Mouse (Mus musculus): ENCODE data around the gene Tfb2m. TPM values are rescaled to one million over a fixed set of nuclear protein-coding genes. Genes with fewer than 3 reads are reported as not detected.
"Not testable (repeated sequence)": the region's sequence is repeated elsewhere in the genome, so short reads cannot be mapped to it uniquely, and the experiment has no call there.

Tfb2m gene
- 25.1 and 27.9 TPM in 2 replicates for polyA plus RNA-seq (2015; fragmentation: Nextera tagmentation; extraction: Ambion mirVana)

- peak; percentile 97 for ATAC-seq (replicated peaks; ENCODE audit: extremely low read depth, insufficient read depth, low FRiP score)
- H3K9ac ChIP-seq (ENCODE audit: low read length) = peak within 1 kb of the TSS; percentile 85
- H3K9me3 ChIP-seq (replicated peaks; ENCODE audit: control insufficient read depth, low read length); H3K27me3 ChIP-seq (ENCODE audit: control insufficient read depth, insufficient read depth, low read length); H3K36me3 ChIP-seq (ENCODE audit: control insufficient read depth, insufficient read depth): not testable (repeated sequence)
- WGBS = under 1% methylated on average over 69 of the region's 69 CpGs
- H3K4me2 ChIP-seq (ENCODE audit: low read depth, low read length) = peak within 1 kb of the TSS; percentile 92
- H3K27ac ChIP-seq (ENCODE audit: low read length) = peak within 1 kb of the TSS; percentile 95
- peaks cover 25% of the 10 kb centered on the region for H3K4me1 ChIP-seq (ENCODE audit: control insufficient read depth, insufficient read depth, low read length)
- H3K4me3 ChIP-seq (ENCODE audit: low read length) = peak within 1 kb of the TSS; percentile 77
Measured at GRCm38 (mm10) chr1:179545768-179546550, at the start of gene Tfb2m, which contains the start of gene Cnst. Gene Tfb2m (minus strand): TSS chr1:179546267. Gene Cnst (plus strand): TSS chr1:179546370.

GRCm38 (mm10) chr1:179592972-179593371, 46.9 kb upstream of the Tfb2m start:
- WGBS = 78% methylated on average over 7 of the region's 7 CpGs
- no peak for ATAC-seq (replicated peaks; ENCODE audit: extremely low read depth, insufficient read depth, low FRiP score)

GRCm38 (mm10) chr1:179592143-179592542, 46.1 kb upstream of the Tfb2m start:
- no peaks in the 10 kb centered on the region for H3K9me3 ChIP-seq (replicated peaks; ENCODE audit: control insufficient read depth, low read length)
- ATAC-seq (replicated peaks; ENCODE audit: extremely low read depth, insufficient read depth, low FRiP score) = no peak
- no peak overlapping the region for H3K4me3 ChIP-seq (ENCODE audit: low read length)
- WGBS = 90% methylated on average over 2 of the region's 2 CpGs
- H3K4me2 ChIP-seq (ENCODE audit: low read depth, low read length) = no peak overlapping the region
- H3K27me3 ChIP-seq (ENCODE audit: control insufficient read depth, insufficient read depth, low read length) = no peaks in the 10 kb centered on the region
- H3K27ac ChIP-seq (ENCODE audit: low read length) = no peak overlapping the region
- no peak overlapping the region for H3K9ac ChIP-seq (ENCODE audit: low read length)
- peaks cover 16% of the 10 kb centered on the region for H3K4me1 ChIP-seq (ENCODE audit: control insufficient read depth, insufficient read depth, low read length)
- peaks cover 8% of the 10 kb centered on the region for H3K36me3 ChIP-seq (ENCODE audit: control insufficient read depth, insufficient read depth)

More at GRCm38 (mm10) chr1:179592972-179593371, 46.9 kb upstream of the Tfb2m start:
- peaks cover 8% of the 10 kb centered on the region for H3K36me3 ChIP-seq (ENCODE audit: control insufficient read depth, insufficient read depth)
- no peaks in the 10 kb centered on the region for H3K9me3 ChIP-seq (replicated peaks; ENCODE audit: control insufficient read depth, low read length)
- peaks cover 8% of the 10 kb centered on the region for H3K4me1 ChIP-seq (ENCODE audit: control insufficient read depth, insufficient read depth, low read length)
- H3K27me3 ChIP-seq (ENCODE audit: control insufficient read depth, insufficient read depth, low read length) = no peaks in the 10 kb centered on the region
- H3K4me3 ChIP-seq (ENCODE audit: low read length) = no peak overlapping the region
- no peak overlapping the region for H3K4me2 ChIP-seq (ENCODE audit: low read depth, low read length)
- H3K27ac ChIP-seq (ENCODE audit: low read length) = no peak overlapping the region
- H3K9ac ChIP-seq (ENCODE audit: low read length) = no peak overlapping the region

GRCm38 (mm10) chr1:179591639-179592038, 45.6 kb upstream of the Tfb2m start:
- WGBS = 57% methylated on average over 12 of the region's 12 CpGs
- Histone ChIP-seq H3K4me2 (ENCODE audit: low read depth, low read length) (no peak overlapping the region), H3K4me3 (ENCODE audit: low read length) (no peak overlapping the region), H3K36me3 (ENCODE audit: control insufficient read depth, insufficient read depth) (peaks cover 8% of the 10 kb centered on the region), H3K9me3 (replicated peaks; ENCODE audit: control insufficient read depth, low read length) (no peaks in the 10 kb centered on the region), H3K9ac (ENCODE audit: low read length) (no peak overlapping the region), H3K27me3 (ENCODE audit: control insufficient read depth, insufficient read depth, low read length) (no peaks in the 10 kb centered on the region), H3K27ac (ENCODE audit: low read length) (no peak overlapping the region), H3K4me1 (ENCODE audit: control insufficient read depth, insufficient read depth, low read length) (peaks cover 22% of the 10 kb centered on the region)
- ATAC-seq (replicated peaks; ENCODE audit: extremely low read depth, insufficient read depth, low FRiP score) = no peak

GRCm38 (mm10) chr1:179588230-179588629, 42.2 kb upstream of the Tfb2m start:
- Histone ChIP-seq H3K9me3 (replicated peaks; ENCODE audit: control insufficient read depth, low read length) (no peaks in the 10 kb centered on the region), H3K4me3 (ENCODE audit: low read length) (no peak overlapping the region), H3K27me3 (ENCODE audit: control insufficient read depth, insufficient read depth, low read length) (no peaks in the 10 kb centered on the region), H3K4me1 (ENCODE audit: control insufficient read depth, insufficient read depth, low read length) (peaks cover 44% of the 10 kb centered on the region), H3K4me2 (ENCODE audit: low read depth, low read length) (peak overlapping the region; percentile 15; the same call in 1 of the 2 replicates), H3K27ac (ENCODE audit: low read length) (peak overlapping the region; percentile 80), H3K36me3 (ENCODE audit: control insufficient read depth, insufficient read depth) (peaks cover 7% of the 10 kb centered on the region), H3K9ac (ENCODE audit: low read length) (peak overlapping the region; percentile 49; the same call in 1 of the 2 replicates)
- peak; percentile 34; the same call in 1 of the 2 replicates for ATAC-seq (replicated peaks; ENCODE audit: extremely low read depth, insufficient read depth, low FRiP score)
- WGBS = 55% methylated on average over 4 of the region's 4 CpGs

- 67% methylated on average over 3 of the region's 3 CpGs for WGBS
- Histone ChIP-seq H3K36me3 (ENCODE audit: control insufficient read depth, insufficient read depth) (no peaks in the 10 kb centered on the region), H3K27ac (ENCODE audit: low read length) (peak overlapping the region; percentile 11; the same call in 1 of the 2 replicates), H3K4me3 (ENCODE audit: low read length) (no peak overlapping the region), H3K27me3 (ENCODE audit: control insufficient read depth, insufficient read depth, low read length) (no peaks in the 10 kb centered on the region), H3K9me3 (replicated peaks; ENCODE audit: control insufficient read depth, low read length) (no peaks in the 10 kb centered on the region), H3K4me1 (ENCODE audit: control insufficient read depth, insufficient read depth, low read length) (peaks cover 48% of the 10 kb centered on the region), H3K9ac (ENCODE audit: low read length) (no peak overlapping the region), H3K4me2 (ENCODE audit: low read depth, low read length) (no peak overlapping the region)
- ATAC-seq (replicated peaks; ENCODE audit: extremely low read depth, insufficient read depth, low FRiP score) = no peak
Measured at GRCm38 (mm10) chr1:179586430-179587095, 40.5 kb upstream of the Tfb2m start.

- H3K36me3 ChIP-seq (ENCODE audit: control insufficient read depth, insufficient read depth) = no peaks in the 10 kb centered on the region
- 91% methylated on average over 9 of the region's 9 CpGs for WGBS
- no peak overlapping the region for H3K4me2 ChIP-seq (ENCODE audit: low read depth, low read length)
- ATAC-seq (replicated peaks; ENCODE audit: extremely low read depth, insufficient read depth, low FRiP score) = no peak
- peaks cover 46% of the 10 kb centered on the region for H3K4me1 ChIP-seq (ENCODE audit: control insufficient read depth, insufficient read depth, low read length)
- no peaks in the 10 kb centered on the region for H3K9me3 ChIP-seq (replicated peaks; ENCODE audit: control insufficient read depth, low read length)
- H3K27ac ChIP-seq (ENCODE audit: low read length) = no peak overlapping the region
- no peaks in the 10 kb centered on the region for H3K27me3 ChIP-seq (ENCODE audit: control insufficient read depth, insufficient read depth, low read length)
- H3K9ac ChIP-seq (ENCODE audit: low read length) = no peak overlapping the region
- H3K4me3 ChIP-seq (ENCODE audit: low read length) = no peak overlapping the region
Measured at GRCm38 (mm10) chr1:179585646-179586045, 39.6 kb upstream of the Tfb2m start.

GRCm38 (mm10) chr1:179584220-179584619, 38.2 kb upstream of the Tfb2m start:
- WGBS = 77% methylated on average over 4 of the region's 4 CpGs
- Histone ChIP-seq H3K4me2 (ENCODE audit: low read depth, low read length) (no peak overlapping the region), H3K36me3 (ENCODE audit: control insufficient read depth, insufficient read depth) (peaks cover 10% of the 10 kb centered on the region; the same call in 1 of the 2 replicates), H3K27ac (ENCODE audit: low read length) (no peak overlapping the region), H3K4me1 (ENCODE audit: control insufficient read depth, insufficient read depth, low read length) (peaks cover 46% of the 10 kb centered on the region), H3K4me3 (ENCODE audit: low read length) (no peak overlapping the region), H3K27me3 (ENCODE audit: control insufficient read depth, insufficient read depth, low read length) (no peaks in the 10 kb centered on the region), H3K9ac (ENCODE audit: low read length) (no peak overlapping the region), H3K9me3 (replicated peaks; ENCODE audit: control insufficient read depth, low read length) (no peaks in the 10 kb centered on the region)
- ATAC-seq (replicated peaks; ENCODE audit: extremely low read depth, insufficient read depth, low FRiP score) = no peak

- no peak overlapping the region for H3K9ac ChIP-seq (ENCODE audit: low read length)
- no peak overlapping the region for H3K4me3 ChIP-seq (ENCODE audit: low read length)
- ATAC-seq (replicated peaks; ENCODE audit: extremely low read depth, insufficient read depth, low FRiP score) = no peak
- no peak overlapping the region for H3K27ac ChIP-seq (ENCODE audit: low read length)
- H3K27me3 ChIP-seq (ENCODE audit: control insufficient read depth, insufficient read depth, low read length) = no peaks in the 10 kb centered on the region
- peaks cover 10% of the 10 kb centered on the region; the same call in 1 of the 2 replicates for H3K36me3 ChIP-seq (ENCODE audit: control insufficient read depth, insufficient read depth)
- no peaks in the 10 kb centered on the region for H3K9me3 ChIP-seq (replicated peaks; ENCODE audit: control insufficient read depth, low read length)
- H3K4me1 ChIP-seq (ENCODE audit: control insufficient read depth, insufficient read depth, low read length) = peaks cover 41% of the 10 kb centered on the region
- H3K4me2 ChIP-seq (ENCODE audit: low read depth, low read length) = no peak overlapping the region
- WGBS = 88% methylated on average over 3 of the region's 3 CpGs
Measured at GRCm38 (mm10) chr1:179583090-179583489, 37.0 kb upstream of the Tfb2m start.
